Mouse (Mus musculus): ENCODE data around the gene Ankrd28.

The Ankrd28 gene

DNA sequence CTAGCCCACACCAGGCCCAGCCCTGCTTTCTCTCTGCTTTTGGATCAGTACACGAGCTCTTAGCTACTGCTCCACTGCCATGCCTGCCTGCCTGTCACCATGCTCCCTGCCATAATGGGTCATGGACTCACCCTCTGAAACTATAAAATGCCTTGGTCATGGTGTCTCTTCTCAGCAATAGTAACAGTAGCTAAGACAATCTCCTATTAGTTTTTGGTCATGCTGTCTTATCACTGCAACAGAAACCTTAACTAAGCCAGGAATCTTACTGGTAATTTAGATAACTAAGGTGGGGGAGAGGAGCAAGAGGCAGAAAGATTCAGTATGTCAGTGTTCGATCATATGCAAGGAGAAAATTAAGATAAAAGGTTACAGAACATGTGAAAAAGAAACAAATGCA lies 112.1 kb downstream of the Ankrd28 start:
- in situ Hi-C loops (cut with MboI; ENCODE audit: low sequenced_read_pairs): no loop called here

DNA sequence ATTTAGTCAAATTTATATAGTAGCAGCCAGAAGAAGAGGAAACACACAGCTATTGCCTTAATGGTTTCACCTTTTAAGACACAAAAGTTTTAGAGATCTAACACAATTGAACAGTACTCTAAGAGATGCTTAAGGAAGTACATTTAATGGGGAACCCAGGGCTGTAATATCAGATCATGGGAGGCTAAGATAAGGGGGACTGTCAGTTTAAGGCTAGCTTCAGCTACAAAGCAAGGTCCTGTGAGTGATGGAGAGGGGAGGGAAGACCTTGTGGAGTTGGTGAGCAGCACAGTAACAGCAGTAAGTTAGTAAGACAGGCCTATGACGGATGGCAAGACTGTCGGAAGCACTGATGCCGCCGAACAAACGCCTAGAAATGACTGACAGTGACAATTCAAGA lies 113.1 kb downstream of the Ankrd28 start:
- in situ Hi-C loops (cut with MboI; ENCODE audit: low sequenced_read_pairs): no loop called here

DNA sequence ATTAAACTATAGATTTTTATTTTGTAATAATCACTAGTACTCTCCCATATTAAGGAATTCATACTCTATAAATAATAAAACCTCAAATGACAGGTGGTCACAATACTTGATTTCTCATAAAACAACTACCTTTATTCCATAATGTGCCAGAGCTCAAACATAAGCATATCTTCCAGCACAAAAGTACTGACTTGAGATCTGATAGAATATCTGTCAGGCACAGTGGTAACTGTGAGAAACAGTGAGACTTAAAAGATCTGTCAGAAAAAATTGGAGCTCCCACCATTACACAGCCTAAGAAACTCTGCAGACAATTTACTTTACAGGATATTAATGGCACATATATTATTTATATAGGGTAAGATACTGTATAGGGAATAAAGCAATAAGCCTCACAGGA lies 114.8 kb downstream of the Ankrd28 start:
- in situ Hi-C loops (cut with MboI; ENCODE audit: low sequenced_read_pairs): no loop called here

DNA sequence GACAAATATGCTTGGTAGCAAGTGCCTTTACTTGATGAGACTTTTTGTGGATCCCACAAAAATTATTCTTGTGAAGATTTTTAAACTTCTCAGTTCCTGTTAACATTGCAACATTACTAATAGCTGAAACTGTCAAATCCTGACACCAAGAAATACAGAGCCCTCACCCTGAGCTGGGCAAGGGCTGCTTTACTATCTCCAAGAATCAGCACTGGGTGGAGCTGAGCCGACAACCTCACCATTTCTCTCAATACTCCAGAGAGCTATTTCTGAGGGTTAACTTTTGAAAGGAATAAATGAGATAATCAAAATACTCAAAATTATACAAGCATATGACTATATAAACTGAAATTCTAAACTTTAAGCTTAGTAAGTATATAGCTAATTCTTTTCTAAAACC lies 121.1 kb downstream of the Ankrd28 start:
- in situ Hi-C loops (cut with MboI; ENCODE audit: low sequenced_read_pairs): no loop called here

DNA sequence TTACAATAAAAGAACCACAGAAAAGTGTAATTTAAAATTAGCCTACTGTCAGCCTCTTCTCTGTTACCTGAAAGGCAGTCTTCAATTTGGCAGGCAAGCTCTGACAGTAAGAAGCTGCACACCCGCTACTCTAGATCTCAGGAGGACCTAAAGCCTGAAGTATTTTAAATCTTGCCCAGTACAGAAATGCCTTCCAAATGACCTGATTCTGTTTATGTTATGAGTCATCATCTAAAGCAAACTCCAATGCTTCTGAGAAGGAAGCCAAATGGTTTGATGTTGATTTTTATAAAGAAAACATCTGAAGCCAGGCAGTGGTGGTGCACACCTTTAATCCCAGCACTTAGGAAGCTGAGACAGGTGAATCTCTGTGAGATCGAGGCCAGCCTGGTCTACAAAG lies 130.1 kb downstream of the Ankrd28 start:
- in situ Hi-C loops (cut with MboI; ENCODE audit: low sequenced_read_pairs): no loop called here

DNA sequence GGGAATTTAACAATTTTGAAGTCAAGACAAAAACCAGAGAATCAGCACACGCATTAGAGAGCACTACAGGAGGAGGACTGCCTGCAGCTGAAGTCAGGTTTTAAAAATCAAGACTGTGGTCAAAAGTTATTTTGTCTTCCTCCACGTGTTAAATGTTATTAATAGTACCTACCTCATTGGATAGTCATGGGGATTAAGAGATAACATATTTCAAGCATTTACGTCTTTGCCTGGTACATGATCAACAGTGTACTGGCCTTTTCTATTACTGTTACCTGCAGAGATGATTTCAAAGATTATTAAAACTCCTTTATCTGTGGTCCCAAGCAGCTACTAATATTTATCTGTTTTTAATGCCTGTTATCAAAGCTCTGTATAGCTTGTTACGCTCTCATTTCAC lies 132.7 kb downstream of the Ankrd28 start:
- in situ Hi-C loops (cut with MboI; ENCODE audit: low sequenced_read_pairs): no loop called here

DNA sequence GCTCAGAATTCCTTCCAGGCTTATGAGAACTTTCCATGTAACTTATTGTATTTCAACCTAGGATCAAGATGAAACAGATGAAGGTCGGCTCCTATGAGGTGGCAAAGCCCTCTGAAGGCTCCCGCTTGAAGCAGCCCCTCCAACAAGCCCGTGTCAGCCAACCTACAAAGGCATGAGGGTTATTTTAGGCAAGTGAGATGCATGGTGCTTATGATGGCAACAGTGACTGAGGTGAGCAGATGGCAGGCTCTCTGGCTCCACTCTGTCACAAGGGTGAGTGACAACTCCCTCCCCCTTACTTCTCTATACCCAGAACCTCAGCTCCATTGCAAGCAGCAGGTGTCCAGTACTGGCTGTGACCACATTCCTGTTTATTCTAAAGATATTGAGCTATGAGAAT lies 133.1 kb downstream of the Ankrd28 start:
- in situ Hi-C loops (cut with MboI; ENCODE audit: low sequenced_read_pairs): no loop called here

DNA sequence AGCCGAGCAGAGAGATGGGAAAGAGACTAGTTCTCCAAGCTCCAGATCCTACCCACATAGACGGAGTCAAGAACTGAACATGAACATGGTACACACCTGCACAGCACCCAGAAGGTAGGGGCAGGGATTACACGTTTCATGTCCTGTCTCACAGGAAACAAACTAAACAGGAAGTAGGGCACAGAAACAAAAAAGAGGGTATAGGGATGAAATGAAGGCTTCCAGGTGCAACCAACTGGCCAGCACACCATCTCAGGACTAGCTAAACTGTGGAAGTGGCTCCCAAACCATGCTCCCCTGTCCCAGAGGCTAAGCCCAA lies 133.5 kb downstream of the Ankrd28 start:
- in situ Hi-C loops (cut with MboI; ENCODE audit: low sequenced_read_pairs): no loop called here

DNA sequence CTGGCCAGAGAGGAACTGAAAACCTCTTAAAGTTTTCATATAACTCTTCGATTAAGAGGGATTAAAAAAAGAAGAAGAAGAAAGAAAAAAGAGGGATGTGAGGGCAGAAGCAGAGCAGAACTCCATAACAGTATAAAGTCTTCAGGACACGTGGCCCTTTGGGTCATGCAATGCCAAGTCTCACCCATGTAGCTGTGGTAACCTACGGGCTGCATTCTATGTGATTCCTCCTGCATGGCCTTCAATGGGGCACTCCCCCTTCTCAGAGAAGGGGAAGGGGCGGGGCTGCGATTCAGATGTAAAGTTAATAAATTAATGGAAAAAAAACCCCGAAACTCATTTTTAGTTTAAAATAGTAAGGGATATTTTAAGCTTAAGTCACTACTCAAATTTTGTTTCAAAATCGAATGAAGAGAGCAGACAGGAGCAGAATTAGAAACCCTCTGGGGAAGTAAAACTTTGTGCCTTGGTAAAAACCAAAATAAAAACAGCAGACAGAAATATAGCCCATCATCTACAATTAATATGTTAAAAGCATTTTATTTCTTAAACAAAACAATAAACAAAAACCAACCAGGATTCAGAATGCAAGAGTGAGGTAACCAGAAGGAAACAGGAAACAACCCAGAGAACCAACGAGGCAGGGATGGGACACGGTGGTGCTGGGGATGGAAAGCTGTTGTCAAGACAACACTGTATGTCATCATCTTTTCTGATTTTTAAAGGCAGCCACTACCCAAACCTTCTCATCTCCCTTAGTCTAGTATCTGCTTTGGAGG lies 134.1 kb downstream of the Ankrd28 start:
- in situ Hi-C loops (cut with MboI; ENCODE audit: low sequenced_read_pairs): no loop called here

DNA sequence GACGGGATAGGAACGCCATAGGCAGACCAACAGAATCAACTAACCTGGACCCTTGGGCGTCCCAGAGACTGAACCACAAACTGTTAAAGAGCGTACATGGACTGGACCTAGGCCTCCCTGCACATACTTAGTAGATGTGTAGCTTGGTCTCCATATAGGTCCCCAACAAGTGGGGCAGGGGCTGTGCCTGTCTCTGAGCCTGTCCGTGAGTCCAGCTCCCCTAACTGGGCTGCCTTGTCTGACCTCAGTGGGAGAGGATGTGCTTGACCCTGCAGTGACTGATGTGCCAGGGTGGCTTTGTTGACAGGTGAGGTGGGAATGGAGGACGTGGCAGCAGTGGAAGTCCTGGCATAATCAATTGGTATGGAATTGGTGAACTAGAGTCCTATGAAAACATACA lies 137.9 kb downstream of the Ankrd28 start:
- in situ Hi-C loops (cut with MboI; ENCODE audit: low sequenced_read_pairs): no loop called here

DNA sequence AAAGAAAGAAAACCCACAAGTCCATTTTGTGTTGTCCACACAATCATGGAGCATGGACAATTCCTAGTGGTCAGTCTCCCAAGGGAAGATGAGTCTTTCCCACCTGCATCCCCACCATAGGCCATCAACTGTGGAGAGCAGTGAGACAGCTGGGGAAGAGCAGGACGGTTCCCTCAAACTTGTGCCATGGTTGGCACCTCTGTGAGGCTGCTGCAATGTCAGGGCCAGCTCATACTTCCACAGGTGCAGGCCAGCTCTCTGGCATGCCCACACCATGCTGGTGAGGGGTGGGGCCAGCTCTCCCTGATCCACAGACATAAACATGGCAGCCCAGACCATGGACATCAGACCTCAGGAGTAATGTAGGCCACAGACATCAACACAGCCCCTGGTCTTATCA lies 144.2 kb downstream of the Ankrd28 start:
- in situ Hi-C loops (cut with MboI; ENCODE audit: low sequenced_read_pairs): no loop called here

DNA sequence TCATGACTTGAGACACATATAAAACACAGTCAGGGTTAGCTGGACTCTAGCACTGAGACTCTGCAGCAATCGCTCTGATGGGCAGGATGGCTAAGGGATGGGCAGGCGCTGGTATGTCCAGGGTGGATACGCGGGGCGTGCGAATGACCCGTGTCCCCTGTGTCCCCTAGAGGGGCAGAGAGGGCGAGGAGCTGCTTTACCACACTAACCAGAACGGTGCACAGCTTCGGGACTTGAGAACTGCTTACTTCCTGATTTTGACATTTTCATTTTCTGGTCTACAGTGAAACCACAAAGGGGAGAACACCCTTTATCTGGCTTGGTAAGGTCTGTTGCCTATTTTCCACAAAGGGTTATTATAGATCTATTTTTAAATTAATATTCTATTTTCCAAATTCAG lies 144.8 kb downstream of the Ankrd28 start:
- in situ Hi-C loops (cut with MboI; ENCODE audit: low sequenced_read_pairs): no loop called here

DNA sequence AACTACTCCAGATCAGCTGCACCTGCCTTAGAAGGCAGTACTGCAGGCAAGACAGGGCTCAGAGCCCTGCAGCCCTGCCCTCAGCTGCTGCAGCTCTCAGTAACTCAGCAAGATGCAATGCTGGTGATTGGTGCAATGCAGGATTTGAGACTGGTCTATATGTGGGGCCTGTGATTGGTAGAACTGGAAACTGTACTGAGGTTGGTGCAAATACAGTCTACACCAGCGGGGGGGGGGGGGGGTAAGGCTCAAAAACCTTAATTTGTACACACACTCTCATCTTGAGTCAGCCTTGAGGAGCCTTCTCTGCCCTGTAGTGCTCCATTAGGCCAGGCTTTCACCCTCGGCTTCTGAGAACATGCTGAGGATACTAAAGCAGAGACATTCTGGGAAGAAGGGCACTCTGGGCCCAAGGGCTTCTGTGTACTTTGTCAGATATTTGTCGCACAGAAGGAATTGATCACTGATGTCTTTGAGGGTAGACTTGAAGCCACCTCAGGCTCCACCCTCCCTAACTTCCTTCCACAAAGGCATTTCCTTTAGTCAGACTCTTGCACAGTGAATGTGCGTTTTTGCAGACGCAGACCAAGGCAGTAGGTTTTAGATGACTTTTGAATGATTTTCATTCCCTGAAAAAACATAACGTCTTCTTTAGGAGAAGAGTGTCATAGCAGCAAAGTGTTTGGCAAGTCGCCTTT lies 146.0 kb downstream of the Ankrd28 start:
- in situ Hi-C loops (cut with MboI; ENCODE audit: low sequenced_read_pairs): no loop called here

DNA sequence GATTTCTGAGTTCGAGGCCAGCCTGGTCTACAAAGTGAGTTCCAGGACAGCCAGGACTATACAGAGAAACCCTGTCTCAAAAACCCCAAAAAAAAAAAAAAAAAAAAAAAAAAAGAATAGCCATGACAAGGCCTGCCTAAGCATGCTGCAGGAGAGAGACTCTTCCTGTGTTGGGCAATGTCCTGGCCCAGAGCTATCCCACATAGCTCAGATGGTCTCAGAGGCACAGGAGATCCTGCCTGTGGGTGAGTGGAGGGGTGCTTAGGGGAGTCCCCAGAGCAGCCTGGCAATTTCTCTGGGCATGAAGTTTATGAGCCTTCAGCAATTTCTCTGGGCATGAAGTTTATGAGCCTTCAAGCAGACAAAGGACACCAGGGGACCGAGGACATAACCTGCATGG lies 146.8 kb downstream of the Ankrd28 start:
- in situ Hi-C loops (cut with MboI; ENCODE audit: low sequenced_read_pairs): no loop called here

DNA sequence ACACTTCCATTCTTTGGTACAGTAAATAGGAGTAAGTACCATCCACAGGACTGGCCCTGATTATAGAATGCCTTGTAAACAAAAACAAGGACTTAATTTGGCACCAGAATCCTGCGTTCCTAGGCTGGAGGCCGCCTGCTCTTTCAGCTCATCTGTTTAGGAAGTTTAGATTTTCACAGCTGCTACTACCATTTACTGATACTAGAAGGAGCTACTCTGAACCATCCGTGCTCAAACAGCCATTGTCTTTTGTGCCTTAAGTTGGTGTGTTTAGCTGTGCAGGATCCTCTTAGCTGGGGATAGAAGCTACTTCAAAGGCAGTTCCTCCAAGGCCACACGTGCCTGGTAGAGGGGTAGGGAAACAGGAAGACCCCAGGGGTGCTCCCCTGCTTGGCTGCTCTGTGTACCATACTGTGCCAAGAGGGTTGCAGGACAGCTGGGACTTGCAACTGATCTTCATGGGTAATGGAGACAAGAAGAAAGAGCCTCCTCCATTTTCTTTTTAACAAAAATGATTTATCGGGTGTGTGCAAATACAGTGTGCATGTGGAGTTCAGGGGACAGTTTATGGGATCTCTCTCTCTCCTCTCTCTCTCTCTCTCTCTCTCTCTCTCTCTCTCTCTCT lies 148.4 kb downstream of the Ankrd28 start:
- in situ Hi-C loops (cut with MboI; ENCODE audit: low sequenced_read_pairs): no loop called here

DNA sequence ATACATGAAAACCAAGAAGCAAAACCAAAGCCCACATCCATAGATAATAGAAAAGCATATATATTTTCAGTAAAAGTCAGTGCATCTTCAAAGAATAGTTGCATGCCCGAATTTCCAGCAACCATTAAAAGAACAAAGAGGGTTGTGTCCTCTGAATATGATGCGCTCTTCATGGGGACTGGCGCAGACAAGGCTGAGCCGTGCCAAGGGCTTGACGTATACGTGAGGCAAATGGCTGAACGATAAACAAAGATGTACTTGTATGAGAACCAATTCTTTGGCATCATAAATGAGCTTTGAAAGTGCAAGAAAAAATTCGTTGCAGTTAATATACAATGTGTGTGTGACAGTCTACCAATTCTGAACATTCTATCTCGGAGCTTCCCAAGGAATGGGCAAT lies 149.2 kb downstream of the Ankrd28 start:
- in situ Hi-C loops (cut with MboI; ENCODE audit: low sequenced_read_pairs): no loop called here

DNA sequence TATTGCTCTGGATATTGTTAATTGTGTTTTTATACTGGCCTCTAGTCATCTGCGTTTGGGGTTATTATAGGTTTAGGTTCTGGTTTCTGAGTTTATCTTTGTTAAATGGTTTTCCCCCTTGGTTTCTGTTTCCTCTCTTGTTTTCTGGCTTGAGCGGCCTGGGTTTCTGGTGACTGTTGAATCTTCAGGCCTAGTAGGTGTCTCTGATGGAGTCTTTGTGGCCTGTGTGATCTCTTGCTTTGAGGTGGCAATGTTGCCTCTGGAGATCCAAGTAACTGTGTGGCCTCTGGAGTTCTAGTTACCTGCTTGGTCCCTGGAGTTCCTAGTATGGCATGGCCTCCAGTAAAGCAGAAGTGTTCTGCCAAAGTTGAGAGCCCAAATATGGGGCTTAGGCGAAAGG lies 149.8 kb downstream of the Ankrd28 start:
- in situ Hi-C loops (cut with MboI; ENCODE audit: low sequenced_read_pairs): no loop called here

DNA sequence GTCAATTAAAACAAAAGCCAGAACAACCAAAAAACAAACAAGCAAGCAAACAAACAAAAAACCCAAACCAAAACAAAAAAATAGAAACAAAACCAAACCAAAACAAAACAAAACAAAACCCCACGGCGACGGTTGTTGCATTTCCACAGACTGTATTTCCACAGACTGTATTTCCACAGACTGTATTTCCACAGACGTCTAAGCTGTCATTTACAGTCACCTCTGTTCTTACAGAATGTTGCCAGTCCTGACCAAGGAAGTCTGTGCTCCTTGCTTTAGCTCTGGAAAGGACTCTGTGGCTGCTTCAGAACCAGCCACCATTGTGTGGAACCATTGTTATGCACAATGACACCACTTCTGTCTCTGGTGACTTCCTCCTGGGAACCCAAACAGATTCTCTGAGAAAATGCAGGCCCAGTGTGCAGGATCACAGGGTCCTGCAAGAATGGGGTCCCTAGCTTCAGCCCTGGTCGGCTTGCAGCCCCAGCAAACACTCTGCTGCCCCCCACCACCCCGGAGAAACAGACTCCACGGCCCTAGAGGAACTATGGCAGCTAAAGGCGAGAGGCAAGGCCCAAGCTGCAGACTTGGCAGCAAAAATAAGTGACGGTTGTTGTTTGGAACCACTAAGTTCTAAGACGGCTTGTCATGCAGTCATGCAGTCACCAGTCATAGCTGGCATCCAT lies 158.7 kb downstream of the Ankrd28 start:
- in situ Hi-C loops (cut with MboI; ENCODE audit: low sequenced_read_pairs): loop anchor here (25.0 kb wide), 1 partner anchor 266 kb away; no protein-coding TSS in a partner anchor

DNA sequence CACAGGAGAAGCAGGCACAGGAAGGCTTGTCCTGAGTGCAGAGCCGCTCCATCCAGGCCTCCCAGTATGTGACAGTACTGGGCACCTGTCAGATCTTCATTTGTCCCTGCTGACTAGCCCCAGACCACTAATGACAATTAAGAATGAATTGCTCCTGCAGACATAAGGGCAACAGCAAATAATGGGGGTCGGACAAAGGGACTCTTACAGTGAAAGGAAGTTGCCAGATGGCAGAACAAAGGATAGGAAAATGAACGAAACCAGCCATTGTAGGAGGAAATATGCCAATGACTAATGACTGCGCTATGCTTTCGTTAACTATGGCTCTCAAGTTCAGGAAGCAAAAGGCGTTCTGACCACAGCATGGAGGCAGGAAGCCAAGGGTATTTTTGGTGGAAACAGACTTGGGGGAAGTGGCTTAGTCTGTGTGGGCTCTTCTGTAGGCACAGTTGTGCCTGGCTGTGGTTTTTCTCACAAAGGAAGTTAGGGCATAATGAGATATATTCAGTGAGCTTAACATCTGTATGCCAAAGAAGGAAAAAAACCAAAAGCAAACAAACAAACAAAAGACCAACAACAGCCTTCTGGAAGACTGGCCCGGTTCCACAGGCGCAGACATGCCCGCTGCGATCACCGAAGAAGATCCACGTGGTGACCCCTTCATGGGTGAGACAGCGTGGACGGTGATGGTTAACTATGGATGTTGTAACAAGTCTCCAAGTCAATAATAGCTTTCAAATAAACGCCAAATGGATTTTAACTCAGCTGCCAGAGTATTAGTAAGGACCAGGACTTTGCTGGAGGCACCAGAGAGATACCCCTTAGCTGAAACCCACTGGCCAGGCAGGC lies 160.6 kb downstream of the Ankrd28 start:
- in situ Hi-C loops (cut with MboI; ENCODE audit: low sequenced_read_pairs): loop anchor here (25.0 kb wide), 1 partner anchor 267 kb away; no protein-coding TSS in a partner anchor

DNA sequence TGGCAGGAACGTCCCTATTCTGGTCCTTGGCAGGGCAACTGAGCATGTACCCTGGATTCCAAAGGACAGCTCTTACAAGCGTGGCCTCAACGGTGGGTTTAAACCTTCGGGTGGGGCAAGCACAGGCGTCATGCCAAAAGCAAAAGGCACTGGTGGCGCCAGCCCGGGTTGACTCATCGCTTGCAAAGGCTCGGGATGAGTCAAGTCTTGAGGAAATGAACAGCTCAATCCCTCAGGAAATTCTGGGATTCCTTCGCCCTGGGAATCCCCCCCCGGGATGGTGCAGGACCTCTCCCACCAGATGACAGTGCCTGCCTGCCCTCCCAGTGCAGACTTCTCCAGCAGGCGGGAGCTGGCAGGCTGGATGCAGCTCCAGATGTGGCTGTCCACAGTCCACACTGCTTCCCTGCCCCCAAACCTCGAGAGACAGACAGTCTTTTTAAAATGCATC lies 161.3 kb downstream of the Ankrd28 start:
- in situ Hi-C loops (cut with MboI; ENCODE audit: low sequenced_read_pairs): loop anchor here (25.0 kb wide), 1 partner anchor 268 kb away; no protein-coding TSS in a partner anchor
